Mouse (Mus musculus): ENCODE data around the gene Map3k12.

- TF ChIP-seq CTCF (IDR thresholded peaks at IDR 0.05; ENCODE audit: extremely low read depth, insufficient read length, insufficient replicate concordance, low read depth, low read length), result no peak
- TF ChIP-seq POLR2A (IDR thresholded peaks at IDR 0.05; ENCODE audit: low read depth, low read length), result no peak
Measured at GRCm38 (mm10) chr15:102508336-102508735, 8.5 kb downstream of the Map3k12 start.

Data from small intestine, adult 2 months (tissue).